Mouse (Mus musculus): Measurements from ENCODE around the gene Fcgr1. TPM values are rescaled to one million over a fixed set of nuclear protein-coding genes. Genes with fewer than 3 reads are reported as not detected.

Gene Fcgr1
- total and polyA plus RNA-seq, 2 experiments from 2014 or later, result 2.4 to 2.6 TPM

DNA sequence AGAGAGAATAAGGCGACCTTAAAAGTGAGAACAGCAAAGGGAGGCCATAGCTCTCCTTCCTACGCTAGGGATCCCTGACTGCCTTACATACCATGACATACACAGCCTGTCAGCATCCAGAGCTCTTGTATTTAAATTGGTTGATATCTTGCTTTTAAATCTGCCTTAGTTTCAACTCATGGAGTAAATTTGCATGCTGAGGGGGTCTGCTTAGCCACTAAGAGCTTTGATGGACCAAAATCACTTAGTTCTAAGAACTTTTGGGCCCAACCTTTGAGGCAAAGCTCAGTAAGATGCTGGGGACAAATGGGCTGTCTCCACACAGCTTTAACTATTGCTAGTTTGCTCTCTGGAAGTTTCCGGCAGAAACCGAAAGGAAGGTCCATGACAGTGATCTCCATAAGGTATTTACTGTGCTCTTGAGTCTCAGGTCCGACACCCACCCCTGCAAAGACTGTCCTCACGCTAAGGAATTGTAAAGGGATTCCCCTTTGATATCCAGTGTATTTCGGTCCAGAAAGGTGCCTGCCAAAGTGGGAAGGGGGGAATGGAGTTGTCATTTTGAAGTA is 56.4 kb downstream of the Fcgr1 start:
- DNase-seq (ENCODE audit: low spot score) (peak; percentile 7), ATAC-seq (no peak)
- WGBS, result 30% methylated on average over 7 of the region's 7 CpGs
- Histone ChIP-seq H3K4me1 (ENCODE audit: insufficient read depth, low read length) (no peaks in the 10 kb centered on the region), H3K27me3 (ENCODE audit: insufficient read depth, low read length) (no peaks in the 10 kb centered on the region), H3K9me3 (ENCODE audit: low read length) (no peaks in the 10 kb centered on the region), H3K4me2 (ENCODE audit: low read depth, low read length) (peak overlapping the region; percentile 52), H3K27ac (no peak overlapping the region), H3K9ac (replicated peaks; ENCODE audit: low read length) (no peak overlapping the region), H3K4me3 (ENCODE audit: low read length) (peak overlapping the region; percentile 35), H3K36me3 (ENCODE audit: insufficient read depth, low read length) (no peaks in the 10 kb centered on the region)
- no peak for TF ChIP-seq CTCF (IDR thresholded peaks at IDR 0.05; ENCODE audit: low read depth)

DNA sequence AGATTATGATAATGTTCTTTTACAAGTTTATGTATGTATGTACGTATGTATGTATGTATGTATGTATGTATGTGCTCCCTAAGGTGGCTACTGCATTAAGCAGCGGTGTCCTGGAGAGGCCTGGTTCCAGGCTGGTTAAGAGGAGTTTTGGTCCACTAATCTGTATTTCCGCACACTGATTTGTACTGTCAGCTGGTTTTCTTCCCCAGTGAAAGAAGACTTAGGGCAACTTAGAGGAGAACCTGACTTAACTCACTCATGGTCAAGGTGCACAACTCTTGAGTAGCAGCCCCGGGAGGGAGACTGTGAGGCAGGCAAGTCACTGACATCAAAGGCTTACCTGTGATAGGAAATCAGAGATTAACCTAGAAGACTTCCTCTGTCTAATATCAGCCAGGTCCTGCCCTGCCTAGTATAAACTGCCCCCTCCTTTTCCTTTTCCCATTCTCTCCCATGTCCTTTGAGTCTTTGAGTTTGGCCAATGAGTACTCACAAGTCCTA is 56.9 kb downstream of the Fcgr1 start:
- Histone ChIP-seq H3K4me1 (ENCODE audit: insufficient read depth, low read length) (no peaks in the 10 kb centered on the region), H3K36me3 (ENCODE audit: insufficient read depth, low read length) (no peaks in the 10 kb centered on the region), H3K9me3 (ENCODE audit: low read length) (no peaks in the 10 kb centered on the region), H3K4me2 (ENCODE audit: low read depth, low read length) (peak overlapping the region; percentile 52), H3K4me3 (ENCODE audit: low read length) (no peak overlapping the region), H3K27ac (no peak overlapping the region), H3K9ac (replicated peaks; ENCODE audit: low read length) (no peak overlapping the region), H3K27me3 (ENCODE audit: insufficient read depth, low read length) (no peaks in the 10 kb centered on the region)
- DNase-seq (ENCODE audit: low spot score), result no peak
- no peak for ATAC-seq
- WGBS, result 79% methylated on average over 4 of the region's 4 CpGs
- TF ChIP-seq CTCF (IDR thresholded peaks at IDR 0.05; ENCODE audit: low read depth), result no peak

DNA sequence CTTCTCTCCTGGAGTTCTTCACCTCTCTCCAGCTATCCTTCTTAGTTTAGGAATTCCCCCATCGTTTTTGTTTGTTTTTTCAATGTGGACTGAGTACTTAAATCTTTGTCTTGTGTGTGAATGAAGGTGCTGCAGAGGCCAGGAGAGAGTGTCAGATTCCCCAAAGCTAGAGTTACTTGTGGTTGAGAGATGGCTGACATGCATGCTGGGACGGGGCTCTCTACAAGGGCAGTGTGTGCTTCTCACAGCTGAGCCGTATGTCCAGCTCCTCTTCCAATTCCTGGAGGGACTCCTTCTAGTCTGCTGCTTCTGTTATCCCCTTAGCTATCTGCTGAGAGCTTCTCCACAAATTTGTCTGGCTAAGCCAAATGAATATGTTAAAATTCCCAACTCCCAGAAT is 57.9 kb downstream of the Fcgr1 start:
- WGBS, result 57% methylated on average over 3 of the region's 3 CpGs
- Histone ChIP-seq H3K9ac (replicated peaks; ENCODE audit: low read length) (no peak overlapping the region), H3K9me3 (ENCODE audit: low read length) (no peaks in the 10 kb centered on the region), H3K4me2 (ENCODE audit: low read depth, low read length) (no peak overlapping the region), H3K4me1 (ENCODE audit: insufficient read depth, low read length) (no peaks in the 10 kb centered on the region), H3K27me3 (ENCODE audit: insufficient read depth, low read length) (no peaks in the 10 kb centered on the region), H3K36me3 (ENCODE audit: insufficient read depth, low read length) (no peaks in the 10 kb centered on the region), H3K27ac (no peak overlapping the region), H3K4me3 (ENCODE audit: low read length) (no peak overlapping the region)
- no peak for TF ChIP-seq CTCF (IDR thresholded peaks at IDR 0.05; ENCODE audit: low read depth)
- no peak for ATAC-seq
- DNase-seq (ENCODE audit: low spot score), result no peak

DNA sequence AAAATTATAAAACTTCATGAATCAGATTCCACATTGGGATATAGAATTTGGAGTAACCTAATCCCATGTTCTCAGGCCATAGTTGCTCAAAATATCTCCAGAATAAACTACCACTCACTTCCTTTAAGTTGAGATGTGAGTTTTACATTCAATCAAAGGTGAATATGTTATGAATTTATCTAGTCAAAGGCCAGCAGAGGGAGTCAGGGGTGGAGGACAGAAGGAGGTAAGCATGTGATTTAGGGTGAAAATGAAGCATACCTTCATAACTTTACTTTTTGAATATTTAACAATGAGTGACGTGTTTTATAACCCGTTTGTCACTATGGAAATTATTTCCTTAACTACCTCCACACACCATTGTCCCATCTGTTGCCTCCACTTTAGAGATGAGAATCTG is 58.9 kb downstream of the Fcgr1 start:
- ATAC-seq, result no peak
- no peaks in the 10 kb centered on the region for H3K36me3 ChIP-seq (ENCODE audit: insufficient read depth, low read length)
- WGBS, result 89% methylated on average over 2 of the region's 2 CpGs
- H3K4me2 ChIP-seq (ENCODE audit: low read depth, low read length), result no peak overlapping the region
- no peak for DNase-seq (ENCODE audit: low spot score)
- no peaks in the 10 kb centered on the region for H3K4me1 ChIP-seq (ENCODE audit: insufficient read depth, low read length)
- H3K27ac ChIP-seq, result no peak overlapping the region
- H3K9me3 ChIP-seq (ENCODE audit: low read length), result no peaks in the 10 kb centered on the region
- H3K27me3 ChIP-seq (ENCODE audit: insufficient read depth, low read length), result no peaks in the 10 kb centered on the region
- H3K4me3 ChIP-seq (ENCODE audit: low read length), result no peak overlapping the region
- TF ChIP-seq CTCF (IDR thresholded peaks at IDR 0.05; ENCODE audit: low read depth), result peak; percentile 8; the same call in 1 of the 2 replicates
- no peak overlapping the region for H3K9ac ChIP-seq (replicated peaks; ENCODE audit: low read length)

Small RNA genes within 50 kb of the gene (microRNA-seq; reads per million reads assigned to microRNA genes)
- gene Gm47311 (0 reads per million in 2 experiments), gene Gm47313 (0 reads per million in 2 experiments)

Other genes starting within 250 kb of the Fcgr1 start
- 22.1 and 24.9 TPM in 2 replicates for gene Vps45, start 235.5 kb downstream of the Fcgr1 start, total RNA-seq (2014; rRNA removed)
- gene Vps45, start 235.5 kb downstream of the Fcgr1 start, polyA plus RNA-seq (2015; fragmentation: Nextera tagmentation; extraction: Ambion mirVana), result 59.3 and 61.8 TPM in 2 replicates
- gene Otud7b, start 189.4 kb downstream of the Fcgr1 start, total RNA-seq (2014; rRNA removed), result 10.1 and 23.6 TPM in 2 replicates
- gene Otud7b, start 189.4 kb downstream of the Fcgr1 start, polyA plus RNA-seq (2015; fragmentation: Nextera tagmentation; extraction: Ambion mirVana), result 9.0 and 11.7 TPM in 2 replicates
- gene Mtmr11, start 132.0 kb downstream of the Fcgr1 start, total RNA-seq (2014; rRNA removed), result 11.0 and 11.7 TPM in 2 replicates
- gene Mtmr11, start 132.0 kb downstream of the Fcgr1 start, polyA plus RNA-seq (2015; fragmentation: Nextera tagmentation; extraction: Ambion mirVana), result 11.4 and 14.0 TPM in 2 replicates
- 67.7 and 94.8 TPM in 2 replicates for gene Sf3b4, start 121.6 kb downstream of the Fcgr1 start, total RNA-seq (2014; rRNA removed)
- 134 and 144 TPM in 2 replicates for gene Sf3b4, start 121.6 kb downstream of the Fcgr1 start, polyA plus RNA-seq (2015; fragmentation: Nextera tagmentation; extraction: Ambion mirVana)
- 133 and 136 TPM in 2 replicates for gene Sv2a, start 112.8 kb downstream of the Fcgr1 start, total RNA-seq (2014; rRNA removed)
- 138 and 151 TPM in 2 replicates for gene Sv2a, start 112.8 kb downstream of the Fcgr1 start, polyA plus RNA-seq (2015; fragmentation: Nextera tagmentation; extraction: Ambion mirVana)
- gene Bola1, start 74.3 kb downstream of the Fcgr1 start, total RNA-seq (2014; rRNA removed), result 40.4 and 42.9 TPM in 2 replicates
- 62.1 and 63.0 TPM in 2 replicates for gene Bola1, start 74.3 kb downstream of the Fcgr1 start, polyA plus RNA-seq (2015; fragmentation: Nextera tagmentation; extraction: Ambion mirVana)
- gene Hist2h2ab, start 74.1 kb downstream of the Fcgr1 start, total RNA-seq (2014; rRNA removed), result 74.8 and 161 TPM in 2 replicates
- not detected in 2 replicates for gene Hist2h2ab, start 74.1 kb downstream of the Fcgr1 start, polyA plus RNA-seq (2015; fragmentation: Nextera tagmentation; extraction: Ambion mirVana)
- 718 and 726 TPM in 2 replicates for gene Hist2h2ac, start 73.1 kb downstream of the Fcgr1 start, total RNA-seq (2014; rRNA removed)
- 3.6 and 3.9 TPM in 2 replicates for gene Hist2h2ac, start 73.1 kb downstream of the Fcgr1 start, polyA plus RNA-seq (2015; fragmentation: Nextera tagmentation; extraction: Ambion mirVana)
- 10.1 and 15.4 TPM in 2 replicates for gene Hist2h2be, start 72.8 kb downstream of the Fcgr1 start, total RNA-seq (2014; rRNA removed)
- 4.0 and 4.1 TPM in 2 replicates for gene Hist2h2be, start 72.8 kb downstream of the Fcgr1 start, polyA plus RNA-seq (2015; fragmentation: Nextera tagmentation; extraction: Ambion mirVana)
- gene Hist2h3c2, start 54.8 kb downstream of the Fcgr1 start, total RNA-seq (2014; rRNA removed), result 441 and 602 TPM in 2 replicates
- gene Hist2h3c2, start 54.8 kb downstream of the Fcgr1 start, polyA plus RNA-seq (2015; fragmentation: Nextera tagmentation; extraction: Ambion mirVana), result 1.6 and 2.3 TPM in 2 replicates
- gene Hist2h2aa2, start 53.7 kb downstream of the Fcgr1 start, total RNA-seq (2014; rRNA removed), result 1,755 and 2,054 TPM in 2 replicates
- gene Hist2h2aa2, start 53.7 kb downstream of the Fcgr1 start, polyA plus RNA-seq (2015; fragmentation: Nextera tagmentation; extraction: Ambion mirVana), result 52.1 and 62.1 TPM in 2 replicates
- gene Hist2h2aa1, start 48.5 kb downstream of the Fcgr1 start, total RNA-seq (2014; rRNA removed), result 1,894 and 2,680 TPM in 2 replicates
- 24.4 and 25.0 TPM in 2 replicates for gene Hist2h2aa1, start 48.5 kb downstream of the Fcgr1 start, polyA plus RNA-seq (2015; fragmentation: Nextera tagmentation; extraction: Ambion mirVana)
- gene Hist2h3c1, start 47.3 kb downstream of the Fcgr1 start, total RNA-seq (2014; rRNA removed), result not detected in 2 replicates
- gene Hist2h3c1, start 47.3 kb downstream of the Fcgr1 start, polyA plus RNA-seq (2015; fragmentation: Nextera tagmentation; extraction: Ambion mirVana), result 0.16 TPM in 1 of 2 replicates, not detected in the other
- 127 and 159 TPM in 2 replicates for gene Hist2h4, start 30.7 kb downstream of the Fcgr1 start, total RNA-seq (2014; rRNA removed)
- gene Hist2h4, start 30.7 kb downstream of the Fcgr1 start, polyA plus RNA-seq (2015; fragmentation: Nextera tagmentation; extraction: Ambion mirVana), result 10.2 and 10.6 TPM in 2 replicates
- gene Hist2h3b, start 25.3 kb downstream of the Fcgr1 start, total RNA-seq (2014; rRNA removed), result 1,585 and 2,263 TPM in 2 replicates
- gene Hist2h3b, start 25.3 kb downstream of the Fcgr1 start, polyA plus RNA-seq (2015; fragmentation: Nextera tagmentation; extraction: Ambion mirVana), result 15.7 and 22.9 TPM in 2 replicates
- gene Hist2h2bb, start 24.2 kb downstream of the Fcgr1 start, total RNA-seq (2014; rRNA removed), result 234 and 397 TPM in 2 replicates
- gene Hist2h2bb, start 24.2 kb downstream of the Fcgr1 start, polyA plus RNA-seq (2015; fragmentation: Nextera tagmentation; extraction: Ambion mirVana), result 1.4 and 2.4 TPM in 2 replicates
- not detected in 2 replicates for gene BC107364, start 158.3 kb upstream of the Fcgr1 start, total RNA-seq (2014; rRNA removed)
- not detected in 2 replicates for gene BC107364, start 158.3 kb upstream of the Fcgr1 start, polyA plus RNA-seq (2015; fragmentation: Nextera tagmentation; extraction: Ambion mirVana)
- 0.78 and 1.9 TPM in 2 replicates for gene Hfe2, start 231.2 kb upstream of the Fcgr1 start, total RNA-seq (2014; rRNA removed)
- gene Hfe2, start 231.2 kb upstream of the Fcgr1 start, polyA plus RNA-seq (2015; fragmentation: Nextera tagmentation; extraction: Ambion mirVana), result 2.1 and 2.5 TPM in 2 replicates